Mouse (Mus musculus) left cerebral cortex, postnatal 14 days (tissue): ENCODE data around the gene Nnmt. TPM values are rescaled to one million over a fixed set of nuclear protein-coding genes. Genes with fewer than 3 reads are reported as not detected.

ENCODE experiments used
- DNase-seq, 2 experiments: peaks; one replicate each; pipeline ENCODE4 v3.0.0; 2021 to 2022; ENCODE audit warnings: low spot score in 2 of 2, mixed read lengths in 1 of 2
- intact Hi-C: fragments of 180-260 bp; cut with DNase I; formaldehyde crosslinking; loops from one replicate; pipeline ENCODE4 v1.15.1; 2025
- total RNA-seq, 2 experiments: library from RNA; stranded (reverse); gene quantifications; 2 replicates each; pipeline ENCODE4 v1.2.3; 2021

Gene Nnmt
- total RNA-seq, 2 experiments from 2014 or later, result 2.0 to 2.4 TPM

DNA sequence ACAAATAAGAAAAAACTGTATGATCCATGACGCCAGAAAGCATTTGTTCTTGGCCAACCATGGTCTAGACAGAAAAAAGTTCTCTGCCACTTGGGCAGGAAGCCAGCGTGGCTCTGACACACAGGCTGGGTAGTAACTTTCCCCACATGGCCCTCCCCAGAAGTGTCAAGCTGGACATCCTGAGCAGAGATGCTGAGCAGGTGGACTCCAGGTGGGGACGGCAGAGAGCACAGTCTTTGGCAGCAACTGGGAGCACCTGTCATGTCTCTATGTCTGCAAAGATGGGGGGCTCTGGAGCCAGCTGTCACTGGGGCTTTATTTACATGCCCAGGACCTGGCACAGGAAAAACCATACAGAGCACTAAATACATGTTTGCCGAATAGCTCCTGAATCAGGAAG, 14.3 kb downstream of the Nnmt start:
- intact Hi-C loops, result no loop called here

DNA sequence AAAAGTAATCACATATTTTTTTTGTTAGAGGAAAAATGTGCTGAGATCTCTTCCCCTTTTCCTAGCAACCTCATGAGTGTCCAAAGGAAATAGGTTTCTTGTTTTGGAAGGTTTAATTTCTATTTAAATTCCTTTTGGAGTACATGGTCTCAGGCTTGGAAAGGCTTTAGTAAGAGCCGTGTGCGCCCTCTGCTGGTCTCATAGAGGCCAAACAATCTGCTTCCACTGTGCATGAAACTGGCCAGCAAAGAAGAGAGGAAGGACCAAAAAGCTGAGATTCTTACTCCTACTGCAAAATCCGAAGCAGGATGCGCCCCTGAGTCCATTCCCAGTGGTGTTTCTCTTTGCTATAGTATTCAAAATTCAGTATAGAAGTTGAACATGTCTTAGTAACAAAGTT, 18.6 kb downstream of the Nnmt start:
- peak; percentile 77 to 81 for DNase-seq
- intact Hi-C loops, result loop anchor here (10.0 kb wide), 1 partner anchor 322 kb away; no protein-coding TSS in a partner anchor

More for the DNA sequence above, 14.3 kb downstream of the Nnmt start:
- no peak for DNase-seq

DNA sequence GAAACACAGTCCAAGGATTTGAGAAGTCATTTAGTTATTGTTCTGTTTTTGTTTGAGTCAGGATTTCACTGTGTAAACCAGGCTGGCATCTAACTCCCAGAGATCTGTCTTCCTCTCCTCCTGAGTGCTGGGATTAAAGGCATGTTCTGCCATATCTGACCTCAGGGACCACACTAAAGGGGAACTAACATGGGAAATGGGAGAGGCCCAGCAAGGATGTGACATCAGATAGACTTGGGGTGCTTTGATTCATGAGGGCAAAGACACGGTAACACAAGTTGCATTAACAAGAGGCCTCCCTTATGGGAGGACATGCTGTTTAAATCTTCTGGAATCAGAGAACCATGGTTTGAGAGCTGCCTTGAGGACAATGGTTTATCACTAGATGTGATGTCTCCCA, 24.1 kb downstream of the Nnmt start:
- DNase-seq, result no peak
- intact Hi-C loops, result loop anchor here (10.0 kb wide), 1 partner anchor 316 kb away; no protein-coding TSS in a partner anchor

DNA sequence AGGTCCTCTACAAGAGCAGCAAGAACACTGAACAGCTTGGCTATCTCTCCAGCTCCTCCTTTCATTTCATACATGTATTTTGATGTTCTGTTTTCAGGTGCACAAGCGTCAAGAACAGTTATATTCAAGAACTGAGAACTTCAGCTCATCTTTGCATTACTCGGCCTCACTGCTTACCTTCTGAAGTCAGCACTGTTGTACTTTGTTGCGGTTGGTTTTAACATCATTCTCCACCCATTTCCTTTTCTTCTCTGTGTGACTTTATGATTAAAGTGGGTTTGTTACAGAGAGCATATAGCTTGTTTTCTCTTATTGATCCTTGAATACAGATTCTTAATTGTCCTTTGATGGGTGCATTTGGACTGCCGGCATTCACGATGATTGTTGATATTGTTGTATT, 42.6 kb downstream of the Nnmt start:
- intact Hi-C loops, result loop anchor here (5.0 kb wide), 1 partner anchor 65 kb away; the partner anchor contains the start of genes Gm5617 and Rbm7

DNA sequence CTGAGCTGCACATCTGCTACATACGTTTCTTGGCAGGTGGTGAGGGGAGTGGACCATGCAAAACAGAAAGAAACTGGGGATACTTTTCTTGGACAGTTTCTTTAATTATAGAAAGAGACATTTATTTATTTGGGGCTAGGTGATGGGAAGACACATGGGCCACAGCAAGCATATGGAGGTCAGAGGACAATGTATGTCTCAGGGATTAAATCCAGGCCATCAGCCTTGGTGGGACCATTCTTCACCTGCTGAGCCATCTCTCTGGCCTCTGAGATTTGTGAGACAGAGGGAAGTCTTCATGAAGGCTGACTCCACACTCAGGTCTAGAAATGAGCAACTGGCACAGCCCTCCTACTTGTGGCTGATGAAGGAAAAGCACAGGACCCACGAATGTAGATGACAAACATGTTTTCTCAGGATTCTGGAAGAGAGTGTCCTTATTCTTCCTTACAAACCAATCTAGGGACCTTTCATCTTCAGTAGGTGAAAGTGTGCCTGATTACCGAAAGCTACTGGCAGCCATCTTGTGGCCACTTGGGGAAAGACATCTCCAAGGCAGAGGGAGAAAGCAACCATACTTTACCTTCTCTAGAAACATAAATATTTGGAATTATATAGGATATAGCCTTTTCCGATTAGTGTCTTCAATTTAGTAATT, 45.3 kb downstream of the Nnmt start:
- intact Hi-C loops, result loop anchor here (5.0 to 10.0 kb wide), 2 partner anchors 62 to 295 kb away; partner anchors contain the start of genes Gm5617 and Rbm7
- DNase-seq, result peak; percentile 51 to 73

More for the DNA sequence above, 42.6 kb downstream of the Nnmt start:
- no peak for DNase-seq

DNA sequence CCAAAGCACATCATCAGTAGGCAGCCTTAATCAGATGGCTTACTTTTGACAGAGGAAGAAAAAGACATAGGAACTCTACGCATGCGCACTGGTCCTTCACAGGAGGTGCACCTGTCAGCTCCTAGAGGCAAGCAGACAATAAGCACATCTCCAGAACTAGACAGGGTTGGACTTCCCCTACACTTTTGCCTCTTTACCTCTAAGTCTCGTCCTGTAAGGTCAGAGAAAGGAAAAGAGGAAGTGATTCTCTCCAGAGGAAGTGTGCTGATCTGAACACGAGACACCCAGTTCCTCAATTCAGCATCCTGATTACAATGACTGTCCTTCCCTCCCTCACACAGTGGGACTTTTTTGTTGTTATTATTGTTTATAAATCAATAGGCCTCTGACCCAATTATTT, 46.3 kb downstream of the Nnmt start:
- peak; percentile 2 to 15 for DNase-seq
- intact Hi-C loops, result loop anchor here (10.0 kb wide), 1 partner anchor 294 kb away; no protein-coding TSS in a partner anchor

DNA sequence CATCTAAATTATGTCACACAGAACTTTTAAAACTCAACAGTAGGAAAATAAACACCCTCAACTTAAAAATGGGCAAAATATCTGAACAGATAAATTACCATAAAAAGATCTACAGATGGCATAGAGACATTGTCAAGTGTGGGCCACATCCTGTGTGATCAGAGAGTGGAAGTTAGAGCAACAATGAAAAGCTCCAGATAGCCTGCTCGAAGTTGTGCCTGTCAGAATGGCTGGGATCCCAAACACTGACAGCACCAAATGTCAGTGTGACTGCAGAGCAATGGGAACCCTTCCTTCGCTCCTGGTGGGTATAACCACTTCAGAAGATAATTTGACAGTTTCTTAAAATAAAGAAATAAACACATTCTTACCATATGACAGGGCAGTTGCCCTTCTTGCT, 55.9 kb downstream of the Nnmt start:
- no peak for DNase-seq
- intact Hi-C loops, result no loop called here

DNA sequence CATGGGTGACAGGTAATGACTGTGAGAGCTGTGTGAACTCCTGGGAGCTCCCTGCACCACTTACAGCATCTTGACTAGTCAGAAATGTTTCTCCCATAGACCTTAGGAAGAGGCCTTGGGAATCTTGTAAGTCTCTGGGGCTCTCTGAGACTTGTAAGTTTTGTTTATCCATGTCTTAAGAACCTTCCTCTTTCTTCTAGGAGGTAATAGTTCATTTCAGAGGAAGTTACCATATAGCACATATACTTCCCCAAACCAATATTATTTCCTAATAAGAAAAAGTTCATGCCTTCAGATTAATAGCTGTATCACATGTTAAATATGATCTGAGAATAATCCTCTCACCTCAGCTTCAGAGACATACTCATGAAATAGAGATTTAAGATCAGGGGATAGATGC, 57.7 kb downstream of the Nnmt start:
- no peak for DNase-seq
- intact Hi-C loops, result no loop called here

Other genes starting within 250 kb of the Nnmt start
- 100 to 1,000 TPM; 102 to 108 TPM for gene Rexo2, start 124.5 kb downstream of the Nnmt start, total RNA-seq
- 10 to 100 TPM; 32.1 to 35.9 TPM for gene Rbm7, start 109.9 kb downstream of the Nnmt start, total RNA-seq
- 10 to 100 TPM in 1 of 2 experiments, 1 to 10 TPM in 1; 9.0 to 11.4 TPM for gene Gm5617, start 109.7 kb downstream of the Nnmt start, total RNA-seq
- gene Zbtb16, start 231.1 kb upstream of the Nnmt start, total RNA-seq, result 10 to 100 TPM; 56.2 to 65.7 TPM